Mouse (Mus musculus): ENCODE measurements around the gene Adamts8.

DNA sequence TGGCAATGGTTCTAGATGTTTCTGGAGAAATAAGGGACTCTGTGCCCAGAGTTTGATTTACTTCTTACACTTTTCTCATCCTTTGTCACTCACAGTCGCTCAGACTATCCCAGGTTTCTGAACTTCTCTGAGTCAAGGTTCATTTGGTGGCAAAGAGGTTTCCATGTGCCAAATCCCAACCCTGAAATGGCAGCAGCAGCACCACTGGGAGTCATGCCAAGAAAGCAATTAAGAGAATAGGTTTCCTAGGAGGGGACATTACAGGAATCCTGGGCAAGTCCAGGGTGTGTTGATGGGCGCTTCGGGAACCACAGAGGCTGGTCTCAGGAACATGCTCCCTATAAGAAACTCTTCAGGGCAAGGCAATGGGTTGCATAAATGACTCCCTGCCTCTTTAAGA lies 46.7 kb upstream of the Adamts8 start:
- TF ChIP-seq EP300 (optimal IDR thresholded peaks at IDR 0.05) = no peak
- TF ChIP-seq CTCF (IDR thresholded peaks at IDR 0.05; ENCODE audit: low read depth) = no peak
